9 mouse cellular contexts compared by ENCODE assay signal in the genomic region with DNA sequence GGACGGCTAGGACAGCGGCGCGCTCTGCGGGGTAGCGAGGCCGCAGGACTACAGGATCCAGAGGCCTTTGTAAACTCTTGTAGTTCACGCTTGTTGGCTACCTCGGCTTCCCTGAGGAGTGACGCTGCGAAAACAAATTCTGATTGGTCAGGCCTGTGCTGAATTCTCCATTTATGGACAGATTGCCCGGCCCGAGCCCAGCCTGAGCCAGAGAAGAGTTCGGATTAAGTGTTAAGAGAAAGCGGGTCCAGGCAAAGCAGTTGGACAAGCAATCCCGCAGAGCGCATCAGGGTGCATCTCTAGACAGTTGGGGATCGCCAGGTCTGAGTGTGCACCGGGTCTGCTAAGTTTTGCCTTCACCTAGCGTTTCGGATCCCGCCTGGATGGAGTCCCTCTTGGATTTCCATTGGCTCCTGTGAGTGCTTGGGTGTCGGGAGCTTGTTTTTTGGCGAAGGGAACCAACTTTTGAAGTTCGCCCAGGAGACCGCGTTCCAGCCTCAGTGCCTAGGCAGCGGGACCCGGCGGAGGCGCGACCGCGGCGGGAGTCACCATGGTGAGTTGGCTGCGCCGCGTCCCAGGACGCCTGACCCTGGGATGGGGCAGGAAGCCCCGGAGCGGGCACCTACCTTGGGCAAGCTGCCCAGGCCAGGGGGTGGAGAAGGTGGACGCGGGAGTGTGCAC. TPM values are rescaled to one million over a fixed set of nuclear protein-coding genes. Genes with fewer than 3 reads are reported as not detected.
DNase-seq lines count a peak whose midpoint lies in the region; ATAC-seq and TF ChIP-seq lines count a peak whose summit lies in the region.
"Had no signal": no experiment of that assay in that cellular context is flagged by ENCODE, and none has a peak within 500 bp of the region (broad histone marks: within the 10 kb centered on the region; RNA-seq: fewer than 3 reads in every experiment).

A gene (plus strand): TSS at position 200 of the 681 bp plus-strand sequence.

- H3K4me2 ChIP-seq in heart, embryonic 14.5 days (ENCODE audit: low read length): peak within 1 kb of the TSS; percentile 92
- H3K4me2 ChIP-seq in liver, embryonic 11.5 days: peak within 1 kb of the TSS; percentile 94
- H3K4me2 ChIP-seq in myocyte (ENCODE audit: low read depth): peak within 1 kb of the TSS; percentile 94

- peak within 1 kb of the TSS; percentile 85 for H3K27ac ChIP-seq in forebrain, embryonic 10.5 days
- peak within 1 kb of the TSS; percentile 87 to 97 for H3K27ac ChIP-seq in heart, embryonic 14.5 days (replicated peaks in 1 of 2; ENCODE audit: control insufficient read depth in 1 of 2, insufficient read depth in 1 of 2, low read depth in 2 of 2, low read length in 2 of 2)
- H3K27ac ChIP-seq in liver, embryonic 11.5 days (ENCODE audit: low read depth, low read length): no peak within 1 kb of the TSS

- peak; percentile 90 for TF ChIP-seq POLR2A in myocyte (IDR thresholded peaks at IDR 0.05; ENCODE audit: insufficient read length, low read depth)

- H3K9ac ChIP-seq in heart, embryonic 14.5 days (ENCODE audit: low read length): peak within 1 kb of the TSS; percentile 81
- peak within 1 kb of the TSS; percentile 55 for H3K9ac ChIP-seq in liver, embryonic 11.5 days (ENCODE audit: low read depth, low read length)

- peak within 1 kb of the TSS; percentile 66 for H3ac ChIP-seq in myocyte (ENCODE audit: control insufficient read depth, insufficient read length)

- peak within 1 kb of the TSS; percentile 79 for H3K4me3 ChIP-seq in forebrain, embryonic 10.5 days
- H3K4me3 ChIP-seq in heart, embryonic 14.5 days (ENCODE audit: control insufficient read depth in 1 of 2, insufficient read depth in 1 of 2, low read depth in 1 of 2, low read length in 2 of 2): peak within 1 kb of the TSS; percentile 51 to 72
- peak within 1 kb of the TSS; percentile 62 for H3K4me3 ChIP-seq in liver, embryonic 11.5 days (ENCODE audit: low read depth, low read length)
- peak within 1 kb of the TSS; percentile 98 for H3K4me3 ChIP-seq in myocyte

- H3K4me1 ChIP-seq in forebrain, embryonic 10.5 days: peaks cover 33% of the 10 kb centered on the region
- H3K4me1 ChIP-seq in heart, embryonic 14.5 days (ENCODE audit: control insufficient read depth in 2 of 2, insufficient read depth in 2 of 2, low read length in 2 of 2): peaks cover 5 to 16% of the 10 kb centered on the region in 2 experiments
- 0 out of 2 replicates have a peak, but pooled peaks cover 3% of the 10 kb centered on the region for H3K4me1 ChIP-seq in liver, embryonic 11.5 days (replicated peaks; ENCODE audit: control insufficient read depth, insufficient read depth, low read length)

- ATAC-seq in heart, embryonic 14.5 days (ENCODE audit: insufficient number of reproducible peaks, insufficient read depth, low FRiP score, low read depth): peak; percentile 92
- peak; percentile 86 for ATAC-seq in liver, embryonic 11.5 days (replicated peaks; ENCODE audit: low FRiP score)

- no peaks in the 10 kb centered on the region for H3K36me3 ChIP-seq in forebrain, embryonic 10.5 days (replicated peaks)
- no peaks in the 10 kb centered on the region for H3K36me3 ChIP-seq in heart, embryonic 14.5 days (ENCODE audit: control insufficient read depth, insufficient read depth, low read length)
- H3K36me3 ChIP-seq in liver, embryonic 11.5 days (ENCODE audit: control insufficient read depth, insufficient read depth, low read length): no peaks in the 10 kb centered on the region
- H3K36me3 ChIP-seq in myocyte (ENCODE audit: control insufficient read depth, insufficient read depth): no peaks in the 10 kb centered on the region
- H3K36me3 ChIP-seq: G1E had no signal

- WGBS in forebrain, embryonic 10.5 days: under 1% methylated on average over 43 of the region's 43 CpGs
- under 1% methylated on average over 43 of the region's 43 CpGs for WGBS in heart, embryonic 14.5 days
- under 1% methylated on average over 43 of the region's 43 CpGs for WGBS in liver, embryonic 11.5 days

- H3K79me2 ChIP-seq in myocyte (ENCODE audit: control insufficient read depth, insufficient read depth): peaks cover 43% of the 10 kb centered on the region

- H3K9me3 ChIP-seq in forebrain, embryonic 10.5 days: no peaks in the 10 kb centered on the region
- no peaks in the 10 kb centered on the region for H3K9me3 ChIP-seq in heart, embryonic 14.5 days (ENCODE audit: control insufficient read depth, low read length)
- no peaks in the 10 kb centered on the region for H3K9me3 ChIP-seq in liver, embryonic 11.5 days (ENCODE audit: control insufficient read depth, low read length)
- H3K9me3 ChIP-seq: G1E had no signal

- H3K27me3 ChIP-seq in forebrain, embryonic 10.5 days (ENCODE audit: poor library complexity, severe bottlenecking): peaks cover 38% of the 10 kb centered on the region
- H3K27me3 ChIP-seq in heart, embryonic 14.5 days (ENCODE audit: control insufficient read depth, insufficient read depth, low read length): no peaks in the 10 kb centered on the region
- peaks cover 48% of the 10 kb centered on the region for H3K27me3 ChIP-seq in liver, embryonic 11.5 days (replicated peaks; ENCODE audit: control insufficient read depth, insufficient read depth, low read length)
- H3K27me3 ChIP-seq in myocyte (ENCODE audit: control insufficient read depth, insufficient read depth, insufficient read length): no peaks in the 10 kb centered on the region

- DNase-seq in A20 (ENCODE audit: low read depth, low spot score): peak; percentile 95
- peak; percentile 86 for DNase-seq in brain, embryonic 18.5 days (ENCODE audit: low read depth, low spot score)
- DNase-seq in forebrain, embryonic 10.5 days (ENCODE audit: extremely low spot score, low spot score): peak; percentile 88
- DNase-seq in kidney, postnatal 10 days: peak; percentile 94
- DNase-seq in liver, embryonic 11.5 days (ENCODE audit: low spot score): peak; percentile 71
- peak; percentile 70 to 75 for DNase-seq in spleen, postnatal 4 days (ENCODE audit: low spot score in 2 of 2)

TF ChIP-seq in myocyte, 11 proteins besides CTCF, POLR2A, EP300 and RAD21:
- no peak for TF ChIP-seq TCF3 (IDR thresholded peaks at IDR 0.05; ENCODE audit: insufficient read length, low read depth)
- TF ChIP-seq POLR2AphosphoS2 (IDR thresholded peaks at IDR 0.05; ENCODE audit: insufficient read length, low read depth): peak; percentile 90
- TF ChIP-seq SRF (IDR thresholded peaks at IDR 0.05; ENCODE audit: control insufficient read depth, insufficient read length, low read depth): peak; percentile 92

RNA-seq across cellular contexts. Expression of the gene that starts here (rescaled TPM):
- polyA plus RNA-seq in forebrain, embryonic 10.5 days (2016; fragmentation: Nextera tagmentation; extraction: Ambion mirVana): 11.4 and 12.5 TPM in 2 replicates
- 11.2 and 11.3 TPM in 2 replicates for polyA plus RNA-seq in heart, embryonic 14.5 days (2014; fragmentation: Nextera tagmentation; extraction: Ambion mirVana)
- 5.9 and 6.1 TPM in 2 replicates for polyA plus RNA-seq in liver, embryonic 11.5 days (2014; fragmentation: Nextera tagmentation; extraction: Ambion mirVana)
- polyA plus RNA-seq in myocyte (2012; fragmentation: generic; extraction: Trizol): 26.5 TPM
